Mouse (Mus musculus) gastrocnemius, adult 8-10 months (tissue): ENCODE measurements around the gene Plxnb3. TPM values are rescaled to one million over a fixed set of nuclear protein-coding genes. Genes with fewer than 3 reads are reported as not detected.
"Not testable (repeated sequence)": the region's sequence is repeated elsewhere in the genome, so short reads cannot be mapped to it uniquely, and the experiment has no call there.

Source experiments
- DNase-seq, 2 experiments: peaks; one replicate each; pipeline ENCODE4 v3.0.0; 2022; ENCODE audit warnings: low spot score in 2 of 2
- total RNA-seq, 4 experiments: library from RNA; stranded (reverse); gene quantifications; 2 replicates each; pipeline ENCODE4 v1.2.4; 2022

The Plxnb3 gene
- total RNA-seq, result under 1 TPM; 0.24 to 0.70 (median 0.39) TPM

DNA sequence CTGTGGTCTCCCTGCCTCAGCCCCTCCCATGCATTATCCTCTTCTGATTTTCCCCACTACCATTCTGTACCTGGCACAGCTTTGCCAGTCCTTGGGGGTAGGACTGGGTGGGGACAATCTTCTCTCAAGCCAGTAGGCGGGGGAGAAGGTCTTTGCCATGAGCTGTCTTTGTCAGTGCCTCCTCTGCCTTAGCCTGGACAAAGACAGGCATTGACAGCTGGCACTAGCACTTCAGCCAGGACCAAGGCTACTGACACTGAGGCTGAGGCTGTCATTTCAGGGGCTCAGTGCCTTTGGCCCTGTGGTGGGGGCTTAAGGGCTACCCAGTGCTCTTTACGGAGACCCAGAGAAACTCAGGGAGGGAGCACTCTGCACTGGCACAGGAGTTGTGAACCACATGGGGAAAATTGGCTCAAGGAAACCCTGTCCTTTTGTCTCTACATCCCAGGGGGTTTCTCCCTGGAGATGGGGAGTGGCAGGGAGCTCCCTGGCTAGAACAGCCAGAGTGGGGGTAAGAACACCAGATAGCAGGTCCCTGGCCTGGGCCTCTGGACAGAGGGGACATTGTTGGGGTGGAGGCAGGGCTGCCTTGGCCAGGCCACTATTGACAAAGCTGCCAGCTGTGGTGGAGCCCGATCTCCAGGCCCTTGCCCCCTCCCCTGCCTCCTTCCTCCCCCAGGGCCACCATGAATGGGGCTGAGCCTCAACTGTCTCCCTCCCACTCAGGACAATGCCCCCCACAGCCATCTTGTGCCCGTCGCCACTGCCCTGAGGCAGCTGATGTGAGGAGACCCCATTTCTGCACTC, at the start of gene Plxnb3:
Gene Plxnb3, plus strand, starts transcription at position 757 of the 807 bp plus-strand sequence.
- DNase-seq, result no peak

DNA sequence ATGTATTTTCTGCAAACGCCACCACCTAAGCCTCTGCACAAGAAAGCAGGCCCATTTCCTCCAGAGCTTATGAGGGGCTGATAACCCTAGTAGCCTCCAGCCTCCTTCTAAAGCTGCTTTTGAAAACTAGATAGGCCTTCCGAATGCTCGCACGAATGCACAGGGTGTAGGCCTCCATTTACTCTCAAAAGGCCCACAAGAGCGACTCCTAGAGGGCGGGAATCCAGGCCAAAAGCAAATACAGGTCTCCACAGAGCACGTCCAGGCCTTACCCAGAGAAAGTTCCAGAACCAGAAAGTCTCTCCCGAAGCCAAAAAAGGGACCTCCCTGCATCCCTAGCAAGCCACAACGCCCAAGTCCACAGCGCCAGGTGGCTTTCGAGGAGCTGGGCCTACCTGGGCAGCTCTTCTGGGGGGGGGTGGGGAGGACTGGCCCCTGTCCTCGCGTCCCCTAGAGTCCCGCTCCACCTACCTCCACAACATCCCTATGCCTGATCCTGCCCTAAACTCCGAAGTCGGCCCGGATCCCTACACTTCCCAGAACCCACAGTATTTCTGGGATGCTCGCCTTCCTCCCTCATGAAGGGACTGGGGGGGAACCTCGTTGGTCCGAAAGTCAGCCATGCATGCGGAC, 41.3 kb upstream of the Plxnb3 start:
- DNase-seq, result peak in 1 of 2 experiments; percentile 18

GRCm38 (mm10) chrX:73716109-73716661, 40.7 kb upstream of the Plxnb3 start, which contains the start of the genes Bcap31 and Abcd1:
Bcap31 (minus strand) TSS chrX:73716175.
Abcd1 (plus strand) TSS chrX:73716597.
- peak; percentile 88 to 91 for DNase-seq

DNA sequence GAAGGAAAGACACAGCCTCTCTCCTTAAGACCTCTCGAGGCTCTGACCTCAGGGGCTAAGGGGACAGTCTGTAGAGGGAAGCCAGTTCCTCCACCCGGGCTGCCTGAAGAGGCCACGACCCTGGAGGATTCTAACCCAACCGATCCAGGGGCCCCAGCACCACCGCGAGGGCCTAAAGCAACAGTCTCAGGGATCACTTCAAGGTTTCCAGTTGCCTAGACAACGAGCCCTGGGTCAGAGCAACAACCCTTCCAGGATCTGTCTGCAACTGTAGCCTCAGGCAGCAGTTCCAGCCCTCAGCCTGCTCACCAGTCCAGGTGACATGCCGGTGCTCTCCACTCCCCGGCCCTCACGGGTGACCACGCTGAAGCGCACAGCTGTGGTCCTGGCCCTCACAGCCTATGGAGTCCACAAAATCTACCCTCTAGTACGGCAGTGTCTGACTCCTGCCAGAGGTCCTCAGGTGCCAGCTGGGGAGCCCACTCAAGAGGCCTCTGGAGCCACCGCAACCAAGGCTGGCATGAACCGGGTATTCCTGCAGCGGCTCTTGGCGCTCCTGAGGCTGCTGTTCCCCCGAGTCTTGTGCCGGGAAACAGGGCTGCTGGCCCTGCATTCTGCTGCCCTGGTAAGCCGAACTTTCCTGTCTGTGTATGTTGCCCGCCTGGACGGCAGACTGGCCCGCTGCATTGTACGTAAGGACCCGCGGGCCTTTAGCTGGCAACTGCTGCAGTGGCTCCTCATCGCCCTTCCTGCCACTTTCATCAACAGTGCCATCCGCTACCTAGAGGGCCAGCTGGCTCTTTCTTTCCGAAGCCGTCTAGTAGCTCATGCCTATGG, 40.0 kb upstream of the Plxnb3 start:
- DNase-seq, result peak in 1 of 2 experiments; percentile 12

GRCm38 (mm10) chrX:73717667-73718066, 39.2 kb upstream of the Plxnb3 start:
- DNase-seq, result peak in 1 of 2 experiments; percentile 38

DNA sequence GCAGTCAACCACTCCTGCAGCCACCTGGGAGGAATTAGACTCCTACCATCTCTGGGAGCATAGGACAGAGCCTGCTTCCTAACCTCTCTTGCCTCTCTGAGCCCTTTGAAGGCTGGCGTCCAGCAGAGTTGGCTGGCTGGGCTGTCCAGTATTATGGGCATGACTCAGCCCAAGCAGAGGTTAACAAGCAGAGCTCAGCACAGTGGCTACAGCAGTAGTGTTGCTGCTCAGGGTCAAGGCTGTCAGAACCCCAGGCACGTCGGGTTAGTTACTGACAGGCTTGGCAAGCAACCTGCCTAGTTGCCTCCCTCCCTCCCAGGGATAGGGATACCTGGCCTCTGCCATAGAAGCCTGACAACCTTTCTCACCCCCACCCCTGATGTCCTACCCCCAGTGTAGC, 38.6 kb upstream of the Plxnb3 start:
- peak; percentile 14 to 44 for DNase-seq

- peak in 1 of 2 experiments; percentile 30 for DNase-seq
Observed at GRCm38 (mm10) chrX:73718686-73719362, 38.1 kb upstream of the Plxnb3 start.

GRCm38 (mm10) chrX:73730908-73731307, 26.0 kb upstream of the Plxnb3 start:
- no peak for DNase-seq

- no peak for DNase-seq
Observed at GRCm38 (mm10) chrX:73738155-73738554, 18.7 kb upstream of the Plxnb3 start.

GRCm38 (mm10) chrX:73739151-73739550, 17.7 kb upstream of the Plxnb3 start:
- DNase-seq, result no peak

GRCm38 (mm10) chrX:73739841-73740240, 17.0 kb upstream of the Plxnb3 start:
- not testable (repeated sequence) for DNase-seq

GRCm38 (mm10) chrX:73744774-73745481, 12.0 kb upstream of the Plxnb3 start:
- DNase-seq, result no peak

GRCm38 (mm10) chrX:73748977-73749376, 7.9 kb upstream of the Plxnb3 start:
- DNase-seq, result no peak

DNA sequence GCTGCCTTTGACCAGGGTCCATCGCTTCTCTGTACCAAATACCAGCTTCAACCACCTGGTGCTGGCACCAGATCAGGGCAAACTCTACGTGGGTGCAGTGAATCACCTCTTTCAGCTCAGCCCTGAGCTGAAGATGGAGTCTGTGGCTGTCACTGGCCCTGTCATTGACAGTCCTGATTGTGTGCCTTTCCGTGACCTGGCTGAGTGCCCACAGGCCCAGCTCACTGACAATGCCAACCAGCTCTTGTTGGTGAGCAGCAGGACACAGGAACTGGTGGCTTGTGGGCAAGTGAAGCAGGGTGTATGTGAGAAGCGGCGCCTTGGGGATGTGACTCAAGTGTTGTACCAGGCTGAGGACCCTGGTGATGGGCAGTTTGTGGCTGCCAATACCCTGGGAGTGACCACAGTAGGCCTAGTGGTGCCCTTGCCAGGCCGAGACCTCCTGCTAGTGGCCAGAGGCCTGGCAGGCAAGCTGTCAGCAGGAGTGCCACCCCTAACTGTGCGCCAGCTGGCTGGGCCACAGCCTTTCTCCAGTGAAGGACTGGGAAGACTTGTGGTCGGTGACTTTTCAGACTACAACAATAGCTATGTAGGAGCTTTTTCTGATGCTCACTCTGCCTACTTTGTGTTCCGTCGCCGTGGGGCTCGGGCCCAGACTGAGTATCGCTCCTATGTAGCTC, 1.9 kb downstream of the Plxnb3 start:
- no peak for DNase-seq

- peak in 1 of 2 experiments; percentile 32 for DNase-seq
Observed at GRCm38 (mm10) chrX:73765311-73765710, 8.4 kb downstream of the Plxnb3 start.

GRCm38 (mm10) chrX:73767267-73767666, 10.4 kb downstream of the Plxnb3 start:
- DNase-seq, result no peak

DNA sequence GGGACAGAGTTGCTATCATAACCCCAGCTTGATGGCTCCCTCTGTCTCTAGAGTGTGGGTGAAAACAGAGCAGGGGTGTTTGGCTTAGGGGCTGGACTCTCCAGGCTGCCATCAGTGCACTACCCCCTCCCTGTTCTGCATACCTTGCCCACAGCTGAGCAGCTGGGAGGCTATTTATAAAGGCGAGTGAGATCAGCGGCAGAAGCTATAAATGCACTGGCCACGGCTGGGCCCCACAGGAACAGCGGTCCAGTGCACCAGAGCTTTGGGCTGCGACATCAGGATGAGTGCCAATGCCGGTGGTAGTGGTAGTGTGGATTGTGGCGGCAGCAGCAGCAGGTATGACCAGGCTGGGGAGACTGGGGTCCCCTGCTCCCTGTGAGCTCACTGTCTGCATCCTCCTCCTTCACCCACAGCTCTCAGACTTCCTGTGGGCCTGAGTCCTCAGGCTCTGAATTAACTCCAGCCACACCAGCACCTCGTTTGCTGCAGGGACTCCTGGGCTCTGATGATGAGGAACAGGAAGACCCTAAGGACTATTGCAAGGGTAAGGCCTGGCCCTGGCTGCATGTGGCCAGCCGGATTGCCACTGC, 17.4 kb downstream of the Plxnb3 start, which contains the start of gene Srpk3:
Gene Srpk3, plus strand, starts transcription at position 238 of the 593 bp plus-strand sequence.
- peak; percentile 33 to 54 for DNase-seq

GRCm38 (mm10) chrX:73774802-73775483, 18.1 kb downstream of the Plxnb3 start:
- no peak for DNase-seq
